In genomic region chr11:95631301-95631700, GRCm38 (mm10) we compare ENCODE assay signal across 12 mouse cellular contexts. TPM values are rescaled to one million over a fixed set of nuclear protein-coding genes. Genes with fewer than 3 reads are reported as not detected.
DNase-seq lines count a peak whose midpoint lies in the region; ATAC-seq lines count a peak whose summit lies in the region.
"Had no signal": no experiment of that assay in that cellular context is flagged by ENCODE, and none has a peak within 500 bp of the region (broad histone marks: within the 10 kb centered on the region; RNA-seq: fewer than 3 reads in every experiment).

No protein-coding gene starts in this region.

- H3K4me1 ChIP-seq in hindbrain, embryonic 10.5 days (replicated peaks), result peaks cover 66% of the 10 kb centered on the region
- H3K4me1 ChIP-seq in hindbrain, embryonic 16.5 days (ENCODE audit: control insufficient read depth, insufficient read depth, low read depth, low read length), result no peaks in the 10 kb centered on the region
- peaks cover 8% of the 10 kb centered on the region; the same call in 1 of the 2 replicates for H3K4me1 ChIP-seq in lung, embryonic 16.5 days (replicated peaks; ENCODE audit: control insufficient read depth, insufficient read depth, low read length)
- peaks cover 7% of the 10 kb centered on the region; the same call in 1 of the 2 replicates for H3K4me1 ChIP-seq in intestine, embryonic 16.5 days (ENCODE audit: control insufficient read depth, insufficient read depth, low read length)
- peaks cover 14% of the 10 kb centered on the region for H3K4me1 ChIP-seq in stomach, embryonic 16.5 days (ENCODE audit: control insufficient read depth, insufficient read depth, low read length)
- no peaks in the 10 kb centered on the region for H3K4me1 ChIP-seq in midbrain, embryonic 16.5 days (ENCODE audit: control insufficient read depth, insufficient read depth, low read length)

- H3K27ac ChIP-seq in hindbrain, embryonic 10.5 days, result peak overlapping the region; percentile 80
- no peak overlapping the region for H3K27ac ChIP-seq in hindbrain, embryonic 16.5 days (ENCODE audit: low read depth, low read length)
- no peak overlapping the region for H3K27ac ChIP-seq in lung, embryonic 16.5 days (ENCODE audit: low read length)
- peak overlapping the region; percentile 48; the same call in 1 of the 2 replicates for H3K27ac ChIP-seq in intestine, embryonic 16.5 days (ENCODE audit: low read length)
- peak overlapping the region; percentile 31; the same call in 1 of the 2 replicates for H3K27ac ChIP-seq in stomach, embryonic 16.5 days (ENCODE audit: low read length)
- H3K27ac ChIP-seq in midbrain, embryonic 16.5 days (ENCODE audit: low read length), result no peak overlapping the region
- H3K27ac ChIP-seq: gastrocnemius, adult 2 months; neural tube, embryonic 13.5 days had no signal

- ATAC-seq in hindbrain, embryonic 16.5 days, result no peak
- peak; percentile 79 for ATAC-seq in lung, embryonic 16.5 days (ENCODE audit: low read depth)
- ATAC-seq in intestine, embryonic 16.5 days, result peak; percentile 59; the same call in 1 of the 2 replicates
- ATAC-seq in stomach, embryonic 16.5 days (ENCODE audit: insufficient read depth, low FRiP score), result peak; percentile 75
- no peak for ATAC-seq in midbrain, embryonic 16.5 days

- H3K36me3 ChIP-seq in hindbrain, embryonic 10.5 days, result no peaks in the 10 kb centered on the region
- no peaks in the 10 kb centered on the region for H3K36me3 ChIP-seq in hindbrain, embryonic 16.5 days (ENCODE audit: control insufficient read depth, insufficient read depth, low read length)
- H3K36me3 ChIP-seq in lung, embryonic 16.5 days (ENCODE audit: control insufficient read depth, insufficient read depth, low read length), result no peaks in the 10 kb centered on the region
- H3K36me3 ChIP-seq in intestine, embryonic 16.5 days (ENCODE audit: control insufficient read depth, insufficient read depth, low read length), result no peaks in the 10 kb centered on the region
- no peaks in the 10 kb centered on the region for H3K36me3 ChIP-seq in stomach, embryonic 16.5 days (ENCODE audit: control insufficient read depth, insufficient read depth, low read length)
- no peaks in the 10 kb centered on the region for H3K36me3 ChIP-seq in midbrain, embryonic 16.5 days (ENCODE audit: control insufficient read depth, insufficient read depth, low read length)
- H3K36me3 ChIP-seq: neural tube, embryonic 13.5 days had no signal

- WGBS in hindbrain, embryonic 10.5 days, result 69% methylated on average over 4 of the region's 4 CpGs
- WGBS in hindbrain, embryonic 16.5 days, result 80% methylated on average over 4 of the region's 4 CpGs
- 36% methylated on average over 4 of the region's 4 CpGs for WGBS in lung, embryonic 16.5 days
- WGBS in intestine, embryonic 16.5 days, result 60% methylated on average over 3 of the region's 4 CpGs
- WGBS in stomach, embryonic 16.5 days, result 33% methylated on average over 4 of the region's 4 CpGs
- 71% methylated on average over 4 of the region's 4 CpGs for WGBS in midbrain, embryonic 16.5 days

- no peak overlapping the region for H3K4me3 ChIP-seq in hindbrain, embryonic 10.5 days
- H3K4me3 ChIP-seq in hindbrain, embryonic 16.5 days (ENCODE audit: low read length), result no peak overlapping the region
- no peak overlapping the region for H3K4me3 ChIP-seq in lung, embryonic 16.5 days (ENCODE audit: low read length)
- H3K4me3 ChIP-seq in intestine, embryonic 16.5 days (ENCODE audit: low read length), result no peak overlapping the region
- H3K4me3 ChIP-seq in stomach, embryonic 16.5 days (replicated peaks; ENCODE audit: low read length), result no peak overlapping the region
- no peak overlapping the region for H3K4me3 ChIP-seq in midbrain, embryonic 16.5 days (ENCODE audit: low read depth, low read length)
- H3K4me3 ChIP-seq: gastrocnemius, adult 2 months; neural tube, embryonic 13.5 days had no signal

- DNase-seq in hindbrain, embryonic 10.5 days (ENCODE audit: low spot score), result no peak
- no peak for DNase-seq in lung, postnatal 14 days
- no peak for DNase-seq in left cerebral cortex, postnatal 25 days (ENCODE audit: low spot score in 2 of 2)
- DNase-seq: cerebellum, postnatal 14 days; gastrocnemius, adult 2 months; right cerebral cortex, postnatal 25 days had no signal

- H3K4me2 ChIP-seq in hindbrain, embryonic 16.5 days (ENCODE audit: low read length), result no peak overlapping the region
- peak overlapping the region; percentile 4; the same call in 1 of the 2 replicates for H3K4me2 ChIP-seq in lung, embryonic 16.5 days (ENCODE audit: low read depth, low read length)
- no peak overlapping the region for H3K4me2 ChIP-seq in intestine, embryonic 16.5 days (ENCODE audit: low read depth, low read length)
- no peak overlapping the region for H3K4me2 ChIP-seq in stomach, embryonic 16.5 days (ENCODE audit: low read depth, low read length)
- H3K4me2 ChIP-seq in midbrain, embryonic 16.5 days (ENCODE audit: low read length), result no peak overlapping the region
- H3K4me2 ChIP-seq: neural tube, embryonic 13.5 days had no signal

- peaks cover 33% of the 10 kb centered on the region for H3K27me3 ChIP-seq in hindbrain, embryonic 10.5 days (ENCODE audit: insufficient read depth, poor library complexity, severe bottlenecking)
- no peaks in the 10 kb centered on the region for H3K27me3 ChIP-seq in hindbrain, embryonic 16.5 days (replicated peaks; ENCODE audit: control insufficient read depth, insufficient read depth, low read length)
- H3K27me3 ChIP-seq in lung, embryonic 16.5 days (ENCODE audit: control insufficient read depth, insufficient read depth, low read depth, low read length), result no peaks in the 10 kb centered on the region
- peaks cover 5% of the 10 kb centered on the region; the same call in 1 of the 2 replicates for H3K27me3 ChIP-seq in intestine, embryonic 16.5 days (replicated peaks; ENCODE audit: control insufficient read depth, insufficient read depth, low read length)
- no peaks in the 10 kb centered on the region for H3K27me3 ChIP-seq in stomach, embryonic 16.5 days (ENCODE audit: control insufficient read depth, insufficient read depth, low read length)
- H3K27me3 ChIP-seq in midbrain, embryonic 16.5 days (ENCODE audit: control insufficient read depth, insufficient read depth, low read depth, low read length), result no peaks in the 10 kb centered on the region
- H3K27me3 ChIP-seq: neural tube, embryonic 13.5 days had no signal

- H3K9ac ChIP-seq in hindbrain, embryonic 16.5 days (ENCODE audit: low read depth, low read length), result no peak overlapping the region
- H3K9ac ChIP-seq in lung, embryonic 16.5 days (ENCODE audit: low read length), result no peak overlapping the region
- H3K9ac ChIP-seq in intestine, embryonic 16.5 days (ENCODE audit: low read depth, low read length), result no peak overlapping the region
- peak overlapping the region; percentile 32; the same call in 1 of the 2 replicates for H3K9ac ChIP-seq in stomach, embryonic 16.5 days (ENCODE audit: low read length)
- H3K9ac ChIP-seq in midbrain, embryonic 16.5 days (ENCODE audit: low read depth, low read length), result no peak overlapping the region
- H3K9ac ChIP-seq: neural tube, embryonic 13.5 days had no signal

- no peaks in the 10 kb centered on the region for H3K9me3 ChIP-seq in hindbrain, embryonic 10.5 days
- H3K9me3 ChIP-seq in hindbrain, embryonic 16.5 days (ENCODE audit: control insufficient read depth, low read length), result no peaks in the 10 kb centered on the region
- H3K9me3 ChIP-seq in lung, embryonic 16.5 days (ENCODE audit: control insufficient read depth, low read length), result no peaks in the 10 kb centered on the region
- no peaks in the 10 kb centered on the region for H3K9me3 ChIP-seq in intestine, embryonic 16.5 days (ENCODE audit: control insufficient read depth, low read length)
- H3K9me3 ChIP-seq in stomach, embryonic 16.5 days (replicated peaks; ENCODE audit: control insufficient read depth, low read length), result no peaks in the 10 kb centered on the region
- H3K9me3 ChIP-seq in midbrain, embryonic 16.5 days (replicated peaks; ENCODE audit: control insufficient read depth, low read length, poor library complexity, severe bottlenecking), result no peaks in the 10 kb centered on the region
- H3K9me3 ChIP-seq: neural tube, embryonic 13.5 days had no signal

- intact Hi-C loops in left cerebral cortex, postnatal 25 days (cut with DNase I), result no loop called here

RNA-seq across cellular contexts. Expression of gene Phb, which starts 35.5 kb away (rescaled TPM):
- polyA plus RNA-seq in hindbrain, embryonic 10.5 days (2016; fragmentation: Nextera tagmentation; extraction: Ambion mirVana), result 222 and 248 TPM in 2 replicates
- 189 and 198 TPM in 2 replicates for polyA plus RNA-seq in hindbrain, embryonic 16.5 days (2015; fragmentation: Nextera tagmentation; extraction: Ambion mirVana)
- 167 and 190 TPM in 2 replicates for polyA plus RNA-seq in lung, embryonic 16.5 days (2015; fragmentation: Nextera tagmentation; extraction: Ambion mirVana)
- polyA plus RNA-seq in intestine, embryonic 16.5 days (2015; fragmentation: Nextera tagmentation; extraction: Ambion mirVana), result 309 and 324 TPM in 2 replicates
- polyA plus RNA-seq in stomach, embryonic 16.5 days (2015; fragmentation: Nextera tagmentation; extraction: Ambion mirVana), result 209 and 221 TPM in 2 replicates
- polyA plus RNA-seq in midbrain, embryonic 16.5 days (2015; fragmentation: Nextera tagmentation; extraction: Ambion mirVana), result 195 and 197 TPM in 2 replicates
- total RNA-seq in left cerebral cortex, postnatal 25 days (2021), result 10 to 100 TPM; 80.2 to 81.4 TPM

RNA-seq across cellular contexts. Expression of gene Ngfr, which starts 43.8 kb away (rescaled TPM):
- 28.7 and 51.6 TPM in 2 replicates for polyA plus RNA-seq in hindbrain, embryonic 10.5 days (2016; fragmentation: Nextera tagmentation; extraction: Ambion mirVana)
- polyA plus RNA-seq in hindbrain, embryonic 16.5 days (2015; fragmentation: Nextera tagmentation; extraction: Ambion mirVana), result 41.7 and 59.8 TPM in 2 replicates
- polyA plus RNA-seq in lung, embryonic 16.5 days (2015; fragmentation: Nextera tagmentation; extraction: Ambion mirVana), result 4.3 and 4.6 TPM in 2 replicates
- 15.5 and 15.8 TPM in 2 replicates for polyA plus RNA-seq in intestine, embryonic 16.5 days (2015; fragmentation: Nextera tagmentation; extraction: Ambion mirVana)
- 13.2 and 15.0 TPM in 2 replicates for polyA plus RNA-seq in stomach, embryonic 16.5 days (2015; fragmentation: Nextera tagmentation; extraction: Ambion mirVana)
- polyA plus RNA-seq in midbrain, embryonic 16.5 days (2015; fragmentation: Nextera tagmentation; extraction: Ambion mirVana), result 10.2 and 10.8 TPM in 2 replicates
- total RNA-seq in left cerebral cortex, postnatal 25 days (2021), result 1 to 10 TPM; 1.1 to 1.7 TPM

Comparison
In these comparisons a context has a peak if more than half of its experiments do, and no peak if none do; other contexts are left out.
1. H3K27ac ChIP-seq: peak in hindbrain, embryonic 10.5 days (single experiment), intestine, embryonic 16.5 days (single experiment) and stomach, embryonic 16.5 days (single experiment); none in hindbrain, embryonic 16.5 days (single experiment), lung, embryonic 16.5 days (single experiment) and midbrain, embryonic 16.5 days (single experiment).
2. ATAC-seq: peak in lung, embryonic 16.5 days (single experiment), intestine, embryonic 16.5 days (single experiment) and stomach, embryonic 16.5 days (single experiment); none in hindbrain, embryonic 16.5 days (single experiment) and midbrain, embryonic 16.5 days (single experiment).